Mouse (Mus musculus) lung, postnatal 0 days (tissue): ENCODE data around the gene Cdh13.

Experiments used
- CTCF ChIP-seq: IDR thresholded peaks from 2 replicates; pipeline ENCODE4 v1.5.1; 2016; ENCODE audit warnings: antibody characterized with exemption, mild to moderate bottlenecking
- EP300 ChIP-seq: IDR thresholded peaks from 2 replicates; pipeline ENCODE4 v1.6.1; 2016; ENCODE audit warnings: antibody characterized with exemption, mild to moderate bottlenecking, control low read depth

GRCm38 (mm10) chr8:118238156-118238555, 45.4 kb upstream of the Cdh13 start:
- no peak for TF ChIP-seq EP300
- TF ChIP-seq CTCF, result no peak
